Mouse (Mus musculus) right cerebral cortex, postnatal 10 days (tissue): Measurements from ENCODE around the gene Ackr3.

ENCODE experiments used
- DNase-seq, 2 experiments: peaks; one replicate each; pipeline ENCODE4 v3.0.0; 2021; ENCODE audit warnings: low spot score in 2 of 2

Ackr3 gene

DNA sequence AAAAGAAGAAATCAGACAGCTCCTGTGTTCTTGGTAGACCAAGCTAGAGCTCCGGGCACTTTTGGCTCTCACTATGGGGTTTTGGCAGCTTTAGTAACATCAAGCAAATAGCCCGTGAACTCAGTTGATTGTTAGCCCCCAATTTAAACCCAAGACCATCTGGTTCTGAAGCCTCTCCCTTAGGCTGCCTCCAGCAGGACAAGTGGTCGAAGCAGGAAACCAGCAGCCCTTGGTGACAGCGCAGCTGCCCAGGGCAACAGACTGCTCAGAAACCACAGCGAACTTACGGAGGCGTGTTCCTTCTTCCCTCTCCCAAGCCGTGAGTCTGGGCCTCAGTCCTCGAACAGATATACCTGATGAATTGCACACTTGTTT is 24.5 kb downstream of the Ackr3 start:
- DNase-seq = no peak

DNA sequence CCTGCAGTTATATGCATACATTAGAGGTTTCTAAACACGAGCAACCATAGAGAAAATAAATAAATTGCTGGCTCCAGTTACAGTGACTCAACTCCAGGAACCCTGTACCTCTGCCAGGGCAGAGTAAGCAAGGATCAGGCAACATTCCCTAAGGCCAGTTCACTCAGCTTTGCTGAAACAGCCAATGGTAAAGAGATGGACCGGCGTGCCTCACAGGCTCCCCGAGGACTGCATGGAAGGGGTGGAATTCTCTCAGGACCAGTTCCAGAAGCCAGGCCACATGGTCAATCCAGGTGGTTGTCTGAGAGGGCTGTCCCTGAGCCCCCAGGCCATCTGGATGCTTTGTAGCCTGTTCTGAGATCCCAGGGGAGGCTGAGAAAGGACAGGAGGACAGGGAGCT is 26.8 kb downstream of the Ackr3 start:
- DNase-seq = no peak

DNA sequence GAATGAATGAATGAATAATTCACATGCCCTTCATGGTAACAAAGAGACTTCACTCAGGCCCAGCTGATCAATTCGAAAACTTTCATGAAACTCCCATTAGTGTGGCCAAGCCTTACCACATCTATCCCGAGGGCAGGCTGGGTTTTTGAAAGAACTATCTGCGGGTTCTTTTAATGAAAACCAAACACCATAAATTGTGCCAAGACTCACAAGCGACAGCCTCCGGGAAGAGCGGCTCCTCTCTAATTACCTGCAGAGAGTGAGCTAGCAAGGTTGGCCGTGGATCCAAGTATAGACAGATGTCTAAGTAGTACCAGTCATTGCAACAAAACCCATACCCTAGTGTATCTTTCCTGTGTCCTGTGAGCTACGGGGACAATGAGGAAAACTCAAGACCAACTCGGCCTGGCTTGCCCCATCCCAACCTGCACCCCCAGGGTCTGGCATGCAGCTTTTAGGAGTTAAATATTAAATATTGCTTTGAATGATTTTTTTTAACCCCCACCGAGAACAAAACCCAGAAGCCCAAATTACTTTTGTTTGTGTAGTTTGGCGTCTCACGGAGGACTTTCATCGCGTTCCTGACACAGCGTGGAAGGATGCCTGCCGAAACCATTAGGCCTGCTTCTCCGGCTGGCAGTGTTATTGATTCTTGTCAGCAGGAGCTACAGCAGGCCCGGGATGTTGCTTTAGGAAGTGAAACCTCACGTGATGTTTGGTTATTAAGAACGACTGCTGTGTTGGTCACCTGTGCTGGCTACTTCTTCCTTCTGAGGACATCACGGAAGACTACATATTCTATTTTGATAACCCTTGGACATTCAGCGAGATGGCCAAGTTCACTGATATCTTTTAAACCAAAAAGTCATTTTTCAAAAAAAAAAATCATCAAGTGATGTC is 28.1 kb downstream of the Ackr3 start:
- DNase-seq = no peak

DNA sequence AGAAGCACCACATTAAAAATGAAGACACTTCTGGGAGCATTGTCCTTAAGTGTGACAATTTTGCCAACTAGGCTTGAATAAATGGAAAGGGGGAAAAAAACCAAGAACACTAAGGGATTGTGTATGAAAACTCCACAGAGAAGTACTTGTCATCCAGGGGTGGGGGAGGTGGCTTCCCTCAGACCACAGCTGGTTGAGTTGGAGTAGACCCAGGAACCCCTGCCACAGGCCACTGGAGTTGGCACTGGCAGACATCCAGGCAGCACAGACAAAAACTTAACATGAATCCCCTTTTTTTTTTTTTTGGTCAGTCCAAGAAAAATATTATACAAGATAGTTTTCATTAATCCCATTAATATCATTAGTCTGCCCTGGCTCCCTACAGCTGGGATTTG is 28.7 kb downstream of the Ackr3 start:
- peak; percentile 67 to 74 for DNase-seq

DNA sequence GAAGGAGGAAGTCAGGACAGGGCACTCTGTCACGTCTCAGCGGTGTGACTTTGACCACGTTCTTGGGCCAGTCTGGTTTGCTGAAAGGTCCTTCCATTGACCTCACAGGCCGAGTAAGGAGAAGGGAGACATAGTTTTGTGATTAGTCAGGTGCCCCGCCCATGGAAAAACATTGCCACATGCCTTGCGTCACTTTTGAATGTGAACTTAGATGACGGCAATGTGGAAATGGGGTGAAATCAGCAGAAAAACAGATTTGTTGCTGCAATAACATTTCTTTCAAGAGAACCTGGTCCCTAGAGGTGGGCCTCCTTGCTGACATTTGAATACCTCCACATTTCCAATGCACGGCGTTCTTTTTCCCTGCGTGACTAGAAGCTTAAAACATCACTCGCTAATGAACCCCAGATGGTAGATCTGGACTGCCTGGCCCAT is 30.9 kb downstream of the Ackr3 start:
- no peak for DNase-seq

DNA sequence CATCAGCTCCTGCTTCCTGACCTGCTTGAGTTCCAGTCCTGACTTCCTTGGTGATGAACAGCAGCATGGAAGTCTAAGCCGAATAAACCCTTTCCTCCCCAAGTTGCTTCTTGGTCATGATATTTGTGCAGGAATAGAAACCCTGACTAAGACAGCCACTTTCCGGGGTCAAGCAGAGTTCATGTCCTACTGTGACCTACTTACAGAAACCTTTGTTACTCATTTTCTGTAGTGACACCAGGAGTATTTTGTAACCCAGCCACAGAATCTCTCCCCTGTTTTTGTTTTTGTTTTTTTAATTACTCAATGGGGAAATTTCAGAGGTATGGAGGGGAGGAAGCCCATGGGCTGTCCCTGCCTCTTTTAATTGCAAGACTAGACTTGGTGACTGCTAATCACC is 32.9 kb downstream of the Ackr3 start:
- no peak for DNase-seq

DNA sequence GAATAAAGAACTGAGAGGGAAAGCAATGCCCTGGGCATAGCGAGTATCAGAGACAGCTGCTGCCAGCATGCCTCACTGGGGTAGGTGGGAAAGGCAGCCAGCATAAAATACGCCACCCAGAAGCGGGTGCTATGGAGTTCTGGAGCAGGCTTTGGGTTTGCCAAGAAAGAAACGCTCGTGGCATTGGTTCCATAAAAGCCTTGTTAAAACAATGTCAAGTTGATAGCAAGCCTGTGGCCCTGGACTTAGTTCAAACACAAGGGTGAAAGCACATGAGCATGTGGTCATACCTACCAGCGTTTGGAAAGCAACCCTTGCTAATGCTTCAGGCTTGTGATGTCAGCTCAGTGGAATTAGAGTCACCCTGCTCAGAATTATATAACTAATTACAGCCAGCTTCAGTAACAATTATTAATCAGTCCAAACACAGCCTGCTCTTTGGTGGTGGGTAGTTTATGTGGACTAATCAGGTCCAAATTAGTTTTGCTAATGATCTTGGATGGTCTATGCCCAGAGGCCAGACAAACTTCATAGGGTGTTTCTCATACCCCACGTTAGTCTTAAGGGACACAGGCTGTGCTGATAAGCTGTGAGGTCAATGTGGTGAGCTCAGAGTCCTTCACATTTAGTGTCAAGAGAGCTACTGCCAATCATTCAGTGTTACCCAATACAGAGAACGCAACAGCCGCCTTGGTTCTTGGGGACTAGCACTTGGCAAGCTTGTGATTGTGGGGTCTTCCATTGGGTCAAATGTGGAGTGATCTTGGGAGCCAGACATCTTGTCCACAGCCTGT is 34.5 kb downstream of the Ackr3 start:
- no peak for DNase-seq

DNA sequence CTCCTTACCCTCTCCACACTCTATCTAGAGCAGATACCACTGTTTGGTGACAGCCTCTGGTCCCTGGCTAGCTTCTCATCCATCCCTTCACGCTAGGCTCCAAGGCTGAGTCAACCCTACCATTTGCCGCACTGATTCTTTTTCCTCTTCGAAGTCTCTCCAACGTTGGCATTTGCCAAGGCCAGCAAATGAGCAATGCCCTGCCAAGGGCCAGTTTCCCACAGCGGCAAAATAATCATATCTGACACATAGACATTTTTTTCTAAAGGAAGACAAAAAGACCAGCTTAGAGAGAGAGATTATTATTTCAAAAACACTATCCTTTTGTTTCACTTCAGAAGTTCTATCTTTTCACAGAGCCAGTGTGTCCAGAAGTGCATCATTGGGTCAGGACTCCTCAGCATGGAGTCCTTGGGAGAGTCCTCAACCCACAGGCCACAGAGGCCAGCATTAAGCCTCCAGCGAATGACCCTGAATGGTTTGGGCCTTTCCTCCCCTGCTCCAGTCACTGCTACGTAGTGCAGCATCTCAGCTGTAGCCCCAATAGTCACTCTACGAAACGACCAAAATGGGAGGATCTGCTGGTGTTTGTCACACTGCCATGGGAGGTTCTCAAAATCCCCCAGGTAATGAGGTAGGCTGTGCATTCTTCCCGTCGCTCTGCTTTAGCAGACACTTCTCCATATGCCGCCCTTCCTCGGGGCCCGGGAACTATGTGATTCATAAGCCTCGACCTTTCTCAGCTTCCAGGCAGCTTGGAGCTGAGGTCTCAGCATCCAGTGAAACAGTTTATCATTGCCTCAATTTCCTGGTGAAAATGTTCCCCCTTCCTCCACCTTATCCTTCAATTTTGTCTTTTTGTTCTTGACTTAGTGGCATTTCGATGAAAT is 35.8 kb downstream of the Ackr3 start:
- DNase-seq = no peak

DNA sequence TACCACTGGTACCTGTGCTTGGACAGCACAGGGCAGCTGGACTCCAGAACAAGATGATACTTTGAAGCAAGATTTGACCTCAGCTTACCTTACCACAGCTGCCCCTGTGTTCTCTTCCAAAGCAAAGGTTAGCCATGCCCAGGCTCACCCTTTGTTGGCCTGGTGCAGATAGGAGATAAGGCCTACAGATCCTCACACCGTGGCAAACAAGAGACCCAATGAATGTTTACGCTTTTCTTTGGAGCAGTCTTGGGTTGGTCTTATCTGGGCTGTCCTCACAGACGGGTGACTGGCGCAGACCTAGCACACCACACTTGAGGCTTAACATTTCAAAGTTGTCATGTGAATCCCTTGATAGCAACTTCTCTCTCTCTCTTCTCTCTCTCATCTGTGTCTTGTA is 36.5 kb downstream of the Ackr3 start:
- no peak for DNase-seq

DNA sequence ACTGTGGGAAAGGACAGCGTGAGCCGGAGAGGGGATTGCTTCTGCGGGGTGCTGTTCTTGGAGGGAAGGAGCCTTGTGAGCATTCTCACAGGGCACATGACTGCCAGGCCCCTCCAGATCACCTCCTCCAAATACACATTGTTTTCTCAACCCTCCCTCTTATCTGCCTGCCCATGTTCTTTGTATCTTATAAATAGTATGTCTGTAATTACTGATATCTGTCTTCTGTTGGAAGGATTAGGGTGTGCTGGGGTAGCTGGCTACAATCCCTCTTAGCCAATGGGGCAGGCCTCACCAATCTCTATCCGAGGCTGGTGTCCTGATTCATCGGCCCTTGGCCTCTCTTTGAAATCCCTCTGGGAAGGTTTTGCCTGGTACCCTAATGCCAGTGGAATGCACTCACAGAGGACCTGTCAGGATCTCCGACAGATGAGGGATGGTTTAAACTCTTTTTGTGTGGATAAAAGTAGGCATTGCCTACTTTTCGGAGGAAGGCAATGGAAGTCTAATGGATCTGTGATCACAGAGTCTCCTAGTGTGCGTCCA is 38.7 kb downstream of the Ackr3 start:
- DNase-seq = no peak

DNA sequence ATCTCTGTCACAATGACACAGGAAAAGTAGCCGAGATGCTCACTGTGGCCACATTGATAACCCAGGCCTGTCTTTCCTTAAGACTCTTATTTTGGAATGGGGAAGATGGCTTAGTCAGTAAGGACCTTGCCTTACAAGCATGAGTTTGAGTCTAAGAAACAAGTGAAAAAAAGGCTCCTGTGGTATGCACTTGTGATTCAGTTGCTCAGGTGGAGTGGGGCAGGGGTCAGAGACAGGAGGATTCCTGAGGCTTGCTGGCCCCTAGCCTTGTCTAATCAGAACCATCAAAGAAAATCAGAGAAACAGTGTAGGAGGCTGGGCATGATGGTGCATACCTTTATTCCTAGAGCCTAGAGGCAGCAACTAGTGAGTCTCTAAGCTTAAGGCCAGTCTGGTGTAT is 40.8 kb downstream of the Ackr3 start:
- no peak for DNase-seq

DNA sequence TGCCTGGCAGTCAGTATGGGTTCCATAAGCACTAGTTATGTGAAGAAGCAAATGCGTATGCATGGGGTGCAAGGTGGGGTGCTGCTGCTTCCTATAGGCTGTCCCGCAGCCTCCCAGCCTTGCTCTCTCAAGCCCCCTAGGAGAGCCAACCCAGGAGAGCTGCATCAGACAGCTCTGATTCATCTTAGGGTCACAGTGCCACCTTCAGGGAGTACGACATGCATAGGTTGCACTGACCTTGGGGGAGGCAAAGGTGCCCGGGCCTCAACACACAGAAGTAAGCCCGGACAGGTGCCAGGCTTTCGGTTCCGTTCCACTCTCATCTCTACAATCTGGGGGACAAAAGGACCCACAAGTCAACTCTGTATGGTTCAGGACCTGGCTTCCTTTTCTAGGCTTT is 41.8 kb downstream of the Ackr3 start:
- DNase-seq = no peak

DNA sequence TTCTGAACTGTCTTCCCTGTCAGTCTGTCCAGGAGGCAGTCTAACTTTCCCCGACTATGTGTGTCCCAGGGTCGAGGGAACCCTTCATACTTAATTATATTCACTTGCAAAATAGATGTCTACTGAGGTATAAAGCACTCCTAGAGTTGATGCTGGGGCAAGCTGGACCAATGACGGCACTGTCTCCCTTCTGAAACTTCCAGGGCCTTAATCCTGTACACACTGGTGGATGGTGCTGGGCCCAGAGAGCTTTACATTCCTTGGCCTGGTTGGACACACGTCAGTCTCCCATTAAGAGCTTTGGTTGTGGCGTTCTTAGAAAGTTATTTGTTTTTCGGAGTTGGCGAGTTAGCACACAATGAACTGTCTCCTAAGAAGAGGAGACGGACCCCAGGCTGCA is 42.3 kb downstream of the Ackr3 start:
- DNase-seq = no peak

DNA sequence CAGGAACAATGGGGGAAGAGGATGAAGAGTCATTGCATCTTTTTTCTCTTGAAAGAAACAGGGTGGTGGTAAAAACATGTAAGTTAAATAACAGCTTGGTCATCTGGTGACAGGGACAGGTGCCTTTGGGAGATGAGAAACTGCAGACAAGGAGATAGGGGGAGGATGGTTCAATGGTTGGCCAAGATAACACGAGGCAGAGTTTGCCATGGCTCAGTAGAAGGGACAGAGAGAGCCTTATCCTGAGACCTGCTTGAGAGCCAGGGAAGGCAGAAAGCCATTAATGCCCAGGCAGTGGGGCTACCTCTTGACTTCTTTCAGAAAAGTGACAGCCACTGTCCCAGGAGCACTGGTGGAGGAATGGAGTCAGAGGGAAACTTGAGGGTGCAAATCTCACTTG is 43.0 kb downstream of the Ackr3 start:
- no peak for DNase-seq

DNA sequence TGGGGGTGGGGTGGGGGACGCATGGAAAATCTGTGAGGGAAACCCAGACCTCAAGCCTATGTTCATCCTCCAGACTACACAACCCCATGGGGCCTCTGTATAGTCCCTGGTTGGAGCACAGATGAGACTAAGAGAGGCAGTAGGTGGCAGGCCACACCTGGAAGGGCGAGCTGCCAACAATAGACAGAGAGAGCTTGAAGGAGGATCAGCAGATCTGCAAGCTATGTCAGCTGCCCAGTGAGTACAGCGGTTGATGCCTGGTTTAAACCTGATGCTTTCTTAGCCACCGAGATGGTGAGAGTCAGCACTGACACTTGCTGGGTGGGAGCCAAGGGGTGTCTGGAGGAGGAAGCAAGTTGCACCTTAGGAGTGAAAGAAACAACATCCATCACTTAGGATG is 43.5 kb downstream of the Ackr3 start:
- no peak for DNase-seq

DNA sequence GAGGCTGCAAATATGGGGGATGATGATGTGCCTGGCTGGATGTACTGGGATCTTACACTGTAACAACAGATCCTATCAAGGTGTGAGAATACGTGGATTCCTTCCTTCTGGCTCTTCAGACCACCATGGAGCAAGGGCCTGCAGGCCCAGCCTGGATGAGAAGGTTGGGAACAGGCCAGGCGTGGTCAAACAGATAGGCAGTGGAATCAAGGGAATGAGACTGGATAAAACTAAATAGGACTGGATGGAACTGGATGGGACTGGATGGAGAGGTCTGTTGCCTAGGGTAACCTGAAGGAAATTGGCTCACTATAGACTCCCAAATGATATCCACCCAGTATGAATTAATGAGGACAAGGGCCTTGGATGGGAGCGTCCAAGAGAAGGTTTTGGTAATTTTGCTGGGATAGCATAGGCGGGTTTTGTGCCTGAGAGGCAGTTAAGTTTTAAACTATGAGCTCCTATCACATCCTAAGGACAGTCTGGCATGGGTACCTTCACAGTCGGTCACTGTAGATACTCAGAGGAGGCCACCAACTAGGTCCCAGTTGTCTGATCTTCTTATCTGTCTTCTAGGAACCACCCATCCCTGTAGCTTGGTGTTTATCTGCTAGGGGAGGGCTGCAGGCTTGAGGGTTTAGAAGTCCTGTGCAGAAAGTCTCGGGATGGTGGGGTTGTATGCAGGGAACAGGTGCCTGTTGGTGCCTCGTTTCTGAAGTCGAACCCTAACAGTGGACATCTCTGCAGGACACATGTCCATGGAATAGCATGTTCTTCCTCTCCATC is 44.2 kb downstream of the Ackr3 start:
- no peak for DNase-seq

DNA sequence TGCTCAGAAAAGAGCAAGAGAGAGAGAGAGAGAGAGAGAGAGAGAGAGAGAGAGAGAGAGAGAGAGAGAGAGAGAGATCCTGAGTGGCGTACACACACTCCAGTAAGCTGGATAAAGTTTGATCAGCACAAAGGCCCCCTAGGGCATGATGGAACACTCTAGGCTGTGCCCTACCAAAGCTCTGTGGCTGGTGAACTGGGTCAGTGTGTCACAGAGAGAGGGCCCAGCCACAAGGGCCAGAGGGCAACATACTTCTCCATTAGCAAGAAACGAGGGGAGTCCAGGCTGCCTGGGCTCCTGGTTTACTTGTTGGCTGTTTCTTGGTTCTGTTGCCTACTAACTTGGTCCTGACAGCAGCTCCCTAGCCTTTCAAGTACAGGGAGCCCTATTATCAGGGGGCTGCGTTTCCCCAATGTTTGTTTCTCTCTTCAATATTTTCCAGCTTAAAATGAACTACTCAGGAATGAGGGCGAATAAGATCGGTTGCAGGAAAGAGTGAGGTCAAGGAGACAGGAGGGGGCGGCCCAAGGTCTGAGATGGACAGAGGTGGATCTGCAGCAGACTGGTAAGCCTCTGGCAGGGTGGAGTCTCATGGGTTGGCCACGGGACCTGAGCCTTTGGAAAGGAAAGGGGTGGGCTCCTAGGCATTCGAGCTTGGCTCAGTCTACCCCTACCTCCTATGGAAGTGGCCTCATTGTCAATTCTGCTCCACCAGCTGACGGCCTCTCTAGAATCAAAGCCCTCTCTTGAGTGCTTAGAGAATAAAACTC is 45.4 kb downstream of the Ackr3 start:
- no peak for DNase-seq

DNA sequence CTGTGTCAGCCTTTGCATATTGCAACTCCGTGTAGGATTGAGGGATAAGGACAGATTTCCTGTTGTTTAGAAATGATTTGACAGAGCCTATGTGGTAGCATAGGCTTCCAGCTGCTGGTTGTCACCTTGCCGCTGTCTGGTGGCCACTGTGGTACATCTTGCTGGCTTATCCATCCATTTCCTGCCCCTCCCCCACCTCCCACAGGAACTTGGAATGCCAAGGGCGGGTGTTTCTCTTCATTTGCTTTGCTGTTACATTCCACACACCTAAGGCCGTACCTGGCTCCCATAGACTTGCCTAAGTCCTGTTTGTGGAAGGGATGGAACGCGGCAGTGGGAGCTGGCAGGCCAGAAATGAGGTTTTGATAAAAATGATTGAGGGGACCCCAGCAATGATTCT is 46.6 kb downstream of the Ackr3 start:
- DNase-seq = no peak

DNA sequence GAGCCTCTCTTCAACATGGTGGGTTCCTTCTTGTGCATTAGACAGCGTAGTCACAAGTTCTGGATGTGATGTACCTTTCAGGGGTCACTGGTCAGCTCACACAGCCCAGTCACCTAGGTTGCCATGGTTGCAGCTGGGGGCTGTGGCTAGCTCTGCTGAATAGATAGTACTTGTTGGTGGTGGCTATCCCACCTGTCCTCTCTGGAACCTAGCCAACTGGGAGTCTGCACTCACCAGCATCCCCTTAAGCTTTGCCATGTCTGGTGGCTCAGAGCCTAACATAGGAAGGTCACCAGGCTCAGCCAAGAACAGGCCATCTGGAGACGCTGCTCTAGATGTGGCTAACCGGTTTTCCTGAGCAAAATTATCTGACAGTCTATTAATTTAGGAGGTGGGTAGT is 47.4 kb downstream of the Ackr3 start:
- DNase-seq = no peak

DNA sequence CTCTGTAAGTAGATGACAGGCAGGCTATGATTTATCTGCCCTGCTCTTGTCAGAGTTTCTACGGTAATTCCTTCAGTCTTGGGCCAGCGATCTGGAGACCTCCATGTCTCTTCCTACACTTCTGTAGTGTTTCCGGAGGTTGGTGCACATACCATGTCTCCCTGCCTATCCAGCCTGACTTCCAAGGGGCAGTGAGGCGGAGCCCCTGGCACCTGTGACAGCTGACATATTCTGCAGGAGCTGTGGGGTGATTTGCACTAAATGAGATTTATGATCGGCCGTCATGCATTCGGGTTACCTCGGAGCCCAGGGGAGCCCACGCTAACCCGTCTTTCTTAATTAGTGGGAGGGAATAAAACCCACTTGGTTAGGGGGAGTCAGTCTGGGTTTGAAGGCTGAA is 49.7 kb downstream of the Ackr3 start:
- DNase-seq = no peak
